Mouse (Mus musculus) intestine, postnatal 0 days (tissue): ENCODE data around the gene Eps15l1. TPM values are rescaled to one million over a fixed set of nuclear protein-coding genes. Genes with fewer than 3 reads are reported as not detected.

Experiments
- ATAC-seq: fragments of 200-750 bp; cut with Nextera tagmentation; 2 replicates; pipeline ENCODE4 v1.8.0; 2017; ENCODE audit warnings: mild to moderate bottlenecking, moderate TSS enrichment, moderate library complexity
- H3K27ac ChIP-seq: fragments of 300-500 bp; sonication (generic); 2 replicates; pipeline ENCODE4 v1.5.1; 2014; ENCODE audit warnings: mild to moderate bottlenecking, low read depth, low read length, moderate library complexity
- H3K27me3 ChIP-seq: fragments of 300-500 bp; sonication (generic); replicated peaks from 2 replicates; pipeline ENCODE4 v1.6.1; 2014; ENCODE audit warnings: low read length, mixed read lengths; ENCODE audit not compliant: control insufficient read depth, insufficient read depth
- H3K36me3 ChIP-seq: fragments of 300-500 bp; sonication (generic); 2 replicates; pipeline ENCODE4 v1.6.1; 2014; ENCODE audit warnings: mild to moderate bottlenecking, moderate library complexity; ENCODE audit not compliant: control insufficient read depth, insufficient read depth
- H3K4me1 ChIP-seq: fragments of 300-500 bp; sonication (generic); replicated peaks from 2 replicates; pipeline ENCODE4 v1.6.1; 2014; ENCODE audit warnings: antibody characterized with exemption, low read length, mixed read lengths; ENCODE audit not compliant: control insufficient read depth, insufficient read depth
- H3K4me2 ChIP-seq: fragments of 300-500 bp; sonication (generic); replicated peaks from 2 replicates; pipeline ENCODE4 v1.6.1; 2014; ENCODE audit warnings: low read depth, mild to moderate bottlenecking, moderate library complexity
- H3K4me3 ChIP-seq: fragments of 300-500 bp; sonication (generic); 2 replicates; pipeline ENCODE4 v1.5.1; 2014; ENCODE audit warnings: low read depth, low read length
- H3K9ac ChIP-seq: fragments of 300-500 bp; sonication (generic); 2 replicates; pipeline ENCODE4 v1.6.1; 2014; ENCODE audit warnings: mild to moderate bottlenecking, low read depth, low read length
- H3K9me3 ChIP-seq: fragments of 300-500 bp; sonication (generic); 2 replicates; pipeline ENCODE4 v1.6.1; 2016; ENCODE audit warnings: mixed run types; ENCODE audit not compliant: control insufficient read depth
- CTCF ChIP-seq: sonication (generic); IDR thresholded peaks from 2 replicates; pipeline ENCODE4 v1.5.1; 2016; ENCODE audit warnings: low read depth, mild to moderate bottlenecking, control low read depth, antibody characterized with exemption, moderate library complexity
- WGBS: fragments of 180-500 bp; shearing (Covaris S2); extraction: QIAGEN DNeasy Blood & Tissue Kit; methylation state at CpG from one replicate; pipeline ENCODE4 v1.1.7; 2014; 5-methylcytosine and 5-hydroxymethylcytosine counted together
- polyA plus RNA-seq: library from polyadenylated mRNA; unstranded; fragments of >200 nt; fragmentation: Nextera tagmentation; extraction: Ambion mirVana; gene quantifications from 2 replicates; pipeline ENCODE4 v1.2.1, GENCODE M21; 2015

The Eps15l1 gene
- polyA plus RNA-seq, 1 experiment from 2014 or later: 16.3 TPM

GRCm38 (mm10) chr8:72362754-72363153 is 58.5 kb downstream of the Eps15l1 start:
- no peak overlapping the region for H3K4me2 ChIP-seq
- no peak for ATAC-seq
- peaks cover 68% of the 10 kb centered on the region for H3K36me3 ChIP-seq
- no peak for TF ChIP-seq CTCF
- H3K9ac ChIP-seq: no peak overlapping the region
- H3K27ac ChIP-seq: no peak overlapping the region
- H3K27me3 ChIP-seq: no peaks in the 10 kb centered on the region
- H3K9me3 ChIP-seq: no peaks in the 10 kb centered on the region
- H3K4me1 ChIP-seq: no peaks in the 10 kb centered on the region
- no peak overlapping the region for H3K4me3 ChIP-seq
- WGBS: 90% methylated on average over 4 of the region's 4 CpGs

- Histone ChIP-seq H3K9ac (no peak overlapping the region), H3K4me3 (no peak overlapping the region), H3K4me1 (no peaks in the 10 kb centered on the region), H3K27me3 (no peaks in the 10 kb centered on the region), H3K27ac (no peak overlapping the region), H3K9me3 (no peaks in the 10 kb centered on the region), H3K4me2 (no peak overlapping the region), H3K36me3 (peaks cover 72% of the 10 kb centered on the region)
- ATAC-seq: 0 out of 2 replicates have a peak, but pooled peaks have one; percentile 7
- TF ChIP-seq CTCF: no peak
These were observed 61.1 kb downstream of the Eps15l1 start for GRCm38 (mm10) chr8:72360162-72360561.

- H3K9ac ChIP-seq: no peak overlapping the region
- TF ChIP-seq CTCF: no peak
- peaks cover 59% of the 10 kb centered on the region for H3K36me3 ChIP-seq
- no peak for ATAC-seq
- H3K27ac ChIP-seq: no peak overlapping the region
- H3K4me2 ChIP-seq: no peak overlapping the region
- no peaks in the 10 kb centered on the region for H3K4me1 ChIP-seq
- no peak overlapping the region for H3K4me3 ChIP-seq
- 91% methylated on average over 3 of the region's 3 CpGs for WGBS
- H3K27me3 ChIP-seq: no peaks in the 10 kb centered on the region
- no peaks in the 10 kb centered on the region for H3K9me3 ChIP-seq
These were observed 64.7 kb downstream of the Eps15l1 start for GRCm38 (mm10) chr8:72356593-72356992.

GRCm38 (mm10) chr8:72354272-72354671 is 67.0 kb downstream of the Eps15l1 start:
- no peak overlapping the region for H3K9ac ChIP-seq
- WGBS: 64% methylated on average over 11 of the region's 11 CpGs
- H3K27ac ChIP-seq: no peak overlapping the region
- no peak for TF ChIP-seq CTCF
- no peak overlapping the region for H3K4me2 ChIP-seq
- H3K36me3 ChIP-seq: peaks cover 49% of the 10 kb centered on the region
- no peaks in the 10 kb centered on the region for H3K9me3 ChIP-seq
- no peaks in the 10 kb centered on the region for H3K4me1 ChIP-seq
- no peak for ATAC-seq
- no peaks in the 10 kb centered on the region for H3K27me3 ChIP-seq
- no peak overlapping the region for H3K4me3 ChIP-seq

- H3K9ac ChIP-seq: no peak overlapping the region
- H3K27me3 ChIP-seq: no peaks in the 10 kb centered on the region
- no peak overlapping the region for H3K4me3 ChIP-seq
- no peaks in the 10 kb centered on the region for H3K9me3 ChIP-seq
- no peaks in the 10 kb centered on the region for H3K4me1 ChIP-seq
- ATAC-seq: no peak
- peaks cover 43% of the 10 kb centered on the region for H3K36me3 ChIP-seq
- WGBS: 91% methylated on average over 7 of the region's 7 CpGs
- TF ChIP-seq CTCF: no peak
- H3K4me2 ChIP-seq: no peak overlapping the region
- no peak overlapping the region for H3K27ac ChIP-seq
These were observed 67.6 kb downstream of the Eps15l1 start for GRCm38 (mm10) chr8:72353700-72354045.

- 79% methylated on average over 8 of the region's 8 CpGs for WGBS
- ATAC-seq: no peak
- Histone ChIP-seq H3K9me3 (no peaks in the 10 kb centered on the region), H3K36me3 (peaks cover 38% of the 10 kb centered on the region), H3K9ac (no peak overlapping the region), H3K4me3 (no peak overlapping the region), H3K27ac (no peak overlapping the region), H3K4me1 (no peaks in the 10 kb centered on the region), H3K27me3 (no peaks in the 10 kb centered on the region), H3K4me2 (no peak overlapping the region)
- TF ChIP-seq CTCF: no peak
These were observed 68.1 kb downstream of the Eps15l1 start for GRCm38 (mm10) chr8:72352951-72353699.
